Mouse (Mus musculus) spleen, adult 2 months (tissue): ENCODE results near the gene Vmn2r19. TPM values are rescaled to one million over a fixed set of nuclear protein-coding genes. Genes with fewer than 3 reads are reported as not detected.
"Not testable (repeated sequence)": the region's sequence is repeated elsewhere in the genome, so short reads cannot be mapped to it uniquely, and the experiment has no call there.

Source experiments
- DNase-seq, 2 experiments: peaks; one replicate each; pipeline versions ENCODE4 v3.0.0 to v3.0.0-alpha.2; 2012 to 2021; ENCODE audit warnings: low spot score in 2 of 2, low read depth in 1 of 2
- H3K27ac ChIP-seq: fragments of 200-500 bp; 2 replicates; pipeline ENCODE4 v1.5.1; 2012; ENCODE audit warnings: low read length, inconsistent platforms; ENCODE audit not compliant: insufficient read depth
- H3K27me3 ChIP-seq: fragments of 200-500 bp; 2 replicates; pipeline ENCODE4 v1.6.1; 2012; ENCODE audit warnings: mild to moderate bottlenecking, moderate library complexity, low read length, inconsistent platforms; ENCODE audit not compliant: control insufficient read depth, insufficient read depth
- H3K36me3 ChIP-seq: fragments of 200-500 bp; 2 replicates; pipeline ENCODE4 v1.6.1; 2012; ENCODE audit warnings: mild to moderate bottlenecking, low read length, inconsistent platforms; ENCODE audit not compliant: control insufficient read depth, insufficient read depth
- H3K4me1 ChIP-seq: fragments of 200-500 bp; 2 replicates; pipeline ENCODE4 v1.6.1; 2011; ENCODE audit warnings: inconsistent platforms; ENCODE audit not compliant: control insufficient read depth, insufficient read depth, insufficient read length
- H3K4me3 ChIP-seq: fragments of 200-500 bp; 2 replicates; pipeline ENCODE4 v1.5.1; 2011; ENCODE audit warnings: mild to moderate bottlenecking, inconsistent platforms; ENCODE audit not compliant: insufficient read depth, insufficient read length; ENCODE audit errors: extremely low read depth
- CTCF ChIP-seq: fragments of 200-500 bp; IDR thresholded peaks from 2 replicates; pipeline ENCODE4 v1.5.1; 2011; ENCODE audit warnings: mild to moderate bottlenecking, inconsistent platforms; ENCODE audit not compliant: insufficient read depth, insufficient read length, insufficient replicate concordance; ENCODE audit errors: extremely low read depth
- POLR2A ChIP-seq: fragments of 200-500 bp; IDR thresholded peaks from 2 replicates; pipeline ENCODE4 v1.6.1; 2011; ENCODE audit warnings: low read depth, low read length, inconsistent platforms
- WGBS: fragments of 180-500 bp; shearing (Covaris S2); methylation state at CpG from one replicate; pipeline ENCODE4 v1.1.7; 2018; 5-methylcytosine and 5-hydroxymethylcytosine counted together
- polyA plus RNA-seq: library from polyadenylated mRNA; depleted of rRNA; stranded (reverse); fragments of >200 nt; gene quantifications from 2 replicates; pipeline ENCODE4 v1.2.3, GENCODE M21; 2012

Gene Vmn2r19
- polyA plus RNA-seq, 1 experiment, result not detected

- Histone ChIP-seq H3K4me3 (no peak overlapping the region), H3K27ac (no peak overlapping the region)
- no peak for DNase-seq
These were observed 41.2 kb upstream of the Vmn2r19 start for GRCm38 (mm10) chr6:123266945-123267344.

GRCm38 (mm10) chr6:123279443-123279842 lies 28.7 kb upstream of the Vmn2r19 start:
- DNase-seq, result no peak
- Histone ChIP-seq H3K27ac (no peak overlapping the region), H3K36me3 (no peaks in the 10 kb centered on the region), H3K4me1 (no peaks in the 10 kb centered on the region), H3K4me3 (no peak overlapping the region), H3K27me3 (no peaks in the 10 kb centered on the region; the same call in 1 of the 2 replicates)
- 95% methylated on average over 2 of the region's 2 CpGs for WGBS
- TF ChIP-seq CTCF (no peak), POLR2A (no peak)

More at GRCm38 (mm10) chr6:123266945-123267344, 41.2 kb upstream of the Vmn2r19 start:
- Histone ChIP-seq H3K4me1 (no peaks in the 10 kb centered on the region), H3K36me3 (no peaks in the 10 kb centered on the region), H3K27me3 (no peaks in the 10 kb centered on the region)
- WGBS, result 18% methylated on average over 5 of the region's 5 CpGs
- TF ChIP-seq POLR2A, result no peak
- TF ChIP-seq CTCF, result no peak

GRCm38 (mm10) chr6:123286311-123286710 lies 21.8 kb upstream of the Vmn2r19 start:
- no peak overlapping the region for H3K27ac ChIP-seq
- DNase-seq, result no peak
- H3K4me3 ChIP-seq, result no peak overlapping the region
- 7% methylated on average over 2 of the region's 2 CpGs for WGBS
- no peak for TF ChIP-seq POLR2A
- TF ChIP-seq CTCF, result no peak
- H3K36me3 ChIP-seq, result no peaks in the 10 kb centered on the region
- H3K4me1 ChIP-seq, result no peaks in the 10 kb centered on the region
- H3K27me3 ChIP-seq, result no peaks in the 10 kb centered on the region

GRCm38 (mm10) chr6:123288931-123289330 lies 19.2 kb upstream of the Vmn2r19 start:
- Histone ChIP-seq H3K36me3 (no peaks in the 10 kb centered on the region), H3K4me1 (no peaks in the 10 kb centered on the region), H3K4me3 (no peak overlapping the region), H3K27ac (no peak overlapping the region), H3K27me3 (no peaks in the 10 kb centered on the region)
- DNase-seq, result no peak
- WGBS, result 28% methylated on average over 10 of the region's 10 CpGs
- TF ChIP-seq POLR2A (no peak), CTCF (no peak)

- WGBS, result 41% methylated on average over 4 of the region's 4 CpGs
- no peaks in the 10 kb centered on the region for H3K27me3 ChIP-seq
- no peak for DNase-seq
- H3K27ac ChIP-seq, result no peak within 1 kb of the TSS
- no peak within 1 kb of the TSS for H3K4me3 ChIP-seq
- H3K36me3 ChIP-seq, result no peaks in the 10 kb centered on the region
- no peaks in the 10 kb centered on the region for H3K4me1 ChIP-seq
- TF ChIP-seq POLR2A (no peak), CTCF (no peak)
These were observed 18.4 kb upstream of the Vmn2r19 start, which contains the start of gene Clec4e for GRCm38 (mm10) chr6:123289753-123290152. TSS of gene Clec4e (minus strand) at chr6:123289870.

- no peaks in the 10 kb centered on the region for H3K36me3 ChIP-seq
- no peak for DNase-seq
- no peak overlapping the region for H3K4me3 ChIP-seq
- H3K27me3 ChIP-seq, result no peaks in the 10 kb centered on the region
- 0 out of 2 replicates have a peak overlapping the region, but pooled peaks have one; percentile 29 for H3K27ac ChIP-seq
- WGBS, result 96% methylated on average over 1 of the region's 1 CpGs
- no peaks in the 10 kb centered on the region for H3K4me1 ChIP-seq
- TF ChIP-seq CTCF, result no peak
These were observed 15.3 kb upstream of the Vmn2r19 start for GRCm38 (mm10) chr6:123292751-123293400.

GRCm38 (mm10) chr6:123293509-123293908 lies 14.6 kb upstream of the Vmn2r19 start:
- not testable (repeated sequence) for H3K27ac ChIP-seq, H3K36me3 ChIP-seq, H3K4me3 ChIP-seq, H3K27me3 ChIP-seq, DNase-seq, H3K4me1 ChIP-seq
- 92% methylated on average over 11 of the region's 11 CpGs for WGBS
